Mouse (Mus musculus) adrenal gland, adult 8-10 months (tissue): ENCODE data around the gene Rnf216. TPM values are rescaled to one million over a fixed set of nuclear protein-coding genes. Genes with fewer than 3 reads are reported as not detected.

ENCODE experiments used
- DNase-seq: peaks from one replicate; pipeline ENCODE4 v3.0.0; 2022
- microRNA-seq, 2 experiments: library from miRNA; unstranded; fragments of <30 nt; microRNA quantifications; one replicate each; pipeline ENCODE4 v1.2.0; 2022
- total RNA-seq, 4 experiments: library from RNA; stranded (reverse); gene quantifications; 2 replicates each; pipeline ENCODE4 v1.2.4; 2022

The Rnf216 gene
- total RNA-seq, 4 experiments from 2014 or later, result 41.7 to 58.3 (median 53.6) TPM

- DNase-seq, result peak; percentile 65
Observed at GRCm38 (mm10) chr5:142959576-142960556, 152.9 kb downstream of the Rnf216 start, which contains the start of gene Fscn1. Fscn1 (plus strand) TSS chr5:142960343.

- DNase-seq, result no peak
Observed at GRCm38 (mm10) chr5:142959156-142959555, 153.6 kb downstream of the Rnf216 start.

GRCm38 (mm10) chr5:142958464-142958863 is 154.3 kb downstream of the Rnf216 start:
- no peak for DNase-seq

GRCm38 (mm10) chr5:142956956-142957703 is 155.7 kb downstream of the Rnf216 start:
- DNase-seq, result no peak

- DNase-seq, result no peak
Observed at GRCm38 (mm10) chr5:142953641-142954040, 159.2 kb downstream of the Rnf216 start.

- DNase-seq, result peak; percentile 89
Observed at GRCm38 (mm10) chr5:142950405-142950804, 162.4 kb downstream of the Rnf216 start.

- DNase-seq, result no peak
Observed at GRCm38 (mm10) chr5:142949580-142949979, 163.2 kb downstream of the Rnf216 start.

- no peak for DNase-seq
Observed at GRCm38 (mm10) chr5:142947460-142947859, 165.3 kb downstream of the Rnf216 start.

GRCm38 (mm10) chr5:142944979-142945682 is 167.7 kb downstream of the Rnf216 start:
- DNase-seq, result no peak

Small RNAs within 50 kb of the gene (microRNA-seq; reads per million reads assigned to microRNA genes)
- gene Gm44405, result 0 reads per million in 2 experiments

Other genes with a start within 250 kb of the Rnf216 start
- gene Fbxl18, start 217.6 kb downstream of the Rnf216 start, total RNA-seq, result 10 to 100 TPM; 14.0 to 18.5 (median 15.1) TPM
- gene Actb, start 206.2 kb downstream of the Rnf216 start, total RNA-seq, result 1,000 to 10,000 TPM; 3,015 to 3,481 (median 3,228) TPM
- gene Fscn1, start 152.7 kb downstream of the Rnf216 start, total RNA-seq, result 10 to 100 TPM; 22.0 to 33.6 (median 31.7) TPM
- gene Olfr718-ps1, start 34.6 kb upstream of the Rnf216 start, total RNA-seq, result under 1 TPM in 3 of 4 experiments, not detected in 1; 0.06 to 0.22 (median 0.11) TPM
- gene Rbak, start 67.8 kb upstream of the Rnf216 start, total RNA-seq, result 10 to 100 TPM; 10.9 to 22.2 (median 17.2) TPM
- not detected for gene Spdye4b, start 68.0 kb upstream of the Rnf216 start, total RNA-seq
- gene Spdye4a, start 113.9 kb upstream of the Rnf216 start, total RNA-seq, result not detected
- gene Zfp12, start 122.2 kb upstream of the Rnf216 start, total RNA-seq, result 10 to 100 TPM; 22.8 to 30.6 (median 25.7) TPM
- 10 to 100 TPM; 11.0 to 13.1 (median 12.0) TPM for gene Zfp316, start 157.0 kb upstream of the Rnf216 start, total RNA-seq
- under 1 TPM; 0.20 to 0.54 (median 0.46) TPM for gene Zfp853, start 180.6 kb upstream of the Rnf216 start, total RNA-seq
- gene E130309D02Rik, start 202.4 kb upstream of the Rnf216 start, total RNA-seq, result 10 to 100 TPM; 22.1 to 34.5 (median 28.6) TPM
- 10 to 100 TPM; 60.3 to 74.8 (median 66.3) TPM for gene Zdhhc4, start 216.3 kb upstream of the Rnf216 start, total RNA-seq
- 1 to 10 TPM in 1 of 4 experiments, under 1 TPM in 3; 0.61 to 1.2 (median 0.91) TPM for gene Grid2ip, start 244.3 kb upstream of the Rnf216 start, total RNA-seq